Mouse (Mus musculus) forebrain, embryonic 10.5 days (tissue): Measurements from ENCODE around the gene Pcbp2. TPM values are rescaled to one million over a fixed set of nuclear protein-coding genes. Genes with fewer than 3 reads are reported as not detected.
A peak's percentile ranks its signal among the peaks of the same experiment; 100 is the strongest.

Experiments
- DNase-seq: peaks from one replicate; pipeline ENCODE4 v3.0.0-alpha.2; 2017; ENCODE audit warnings: low spot score; ENCODE audit errors: extremely low spot score
- H3K27ac ChIP-seq: fragments of 300-500 bp; sonication (generic); 2 replicates; pipeline ENCODE4 v1.5.1; 2016; ENCODE audit warnings: mild to moderate bottlenecking
- H3K27me3 ChIP-seq: fragments of 300-500 bp; sonication (generic); 2 replicates; pipeline ENCODE4 v1.6.1; 2016; ENCODE audit warnings: mild to moderate bottlenecking; ENCODE audit not compliant: poor library complexity, severe bottlenecking
- H3K36me3 ChIP-seq: fragments of 300-500 bp; sonication (generic); replicated peaks from 2 replicates; pipeline ENCODE4 v1.6.1; 2016; ENCODE audit warnings: mild to moderate bottlenecking, moderate library complexity
- H3K4me1 ChIP-seq: fragments of 300-500 bp; sonication (generic); 2 replicates; pipeline ENCODE4 v1.6.1; 2016
- H3K4me3 ChIP-seq: fragments of 300-500 bp; sonication (generic); 2 replicates; pipeline ENCODE4 v1.5.1; 2016; ENCODE audit warnings: mild to moderate bottlenecking, moderate library complexity
- H3K9me3 ChIP-seq: fragments of 300-500 bp; sonication (generic); 2 replicates; pipeline ENCODE4 v1.6.1; 2016; ENCODE audit warnings: mild to moderate bottlenecking, moderate library complexity
- WGBS: fragments of 180-500 bp; shearing (Covaris S2); methylation state at CpG from one replicate; pipeline ENCODE4 v1.1.7; 2016; 5-methylcytosine and 5-hydroxymethylcytosine counted together
- polyA plus RNA-seq: library from polyadenylated mRNA; unstranded; fragments of >200 nt; fragmentation: Nextera tagmentation; extraction: Ambion mirVana; gene quantifications from 2 replicates; pipeline ENCODE4 v1.2.1, GENCODE M21; 2016

Gene Pcbp2
- 205 and 217 TPM in 2 replicates for polyA plus RNA-seq

- H3K27me3 ChIP-seq, result no peaks in the 10 kb centered on the region
- WGBS, result under 1% methylated on average over 34 of the region's 40 CpGs
- H3K4me1 ChIP-seq, result peaks cover 25% of the 10 kb centered on the region
- H3K27ac ChIP-seq, result peak within 1 kb of the TSS; percentile 99
- H3K4me3 ChIP-seq, result peak within 1 kb of the TSS; percentile 96
- peak; percentile 96 for DNase-seq
- peaks cover 5% of the 10 kb centered on the region for H3K9me3 ChIP-seq
- H3K36me3 ChIP-seq, result peaks cover 34% of the 10 kb centered on the region
Measured at GRCm38 (mm10) chr15:102470183-102470604, at the start of gene Pcbp2. Gene Pcbp2 (plus strand): TSS chr15:102470539.

- no peak for DNase-seq
- Histone ChIP-seq H3K27me3 (no peaks in the 10 kb centered on the region), H3K27ac (no peak overlapping the region), H3K4me1 (no peaks in the 10 kb centered on the region), H3K4me3 (no peak overlapping the region), H3K9me3 (no peaks in the 10 kb centered on the region), H3K36me3 (peaks cover 90% of the 10 kb centered on the region)
- 62% methylated on average over 1 of the region's 1 CpGs for WGBS
Measured at GRCm38 (mm10) chr15:102420986-102421385, 49.4 kb upstream of the Pcbp2 start.

GRCm38 (mm10) chr15:102421437-102421836 is 48.9 kb upstream of the Pcbp2 start:
- DNase-seq, result no peak
- H3K27me3 ChIP-seq, result no peaks in the 10 kb centered on the region
- WGBS, result 64% methylated on average over 3 of the region's 3 CpGs
- H3K27ac ChIP-seq, result no peak overlapping the region
- H3K36me3 ChIP-seq, result peaks cover 91% of the 10 kb centered on the region
- H3K4me1 ChIP-seq, result no peaks in the 10 kb centered on the region
- no peak overlapping the region for H3K4me3 ChIP-seq
- H3K9me3 ChIP-seq, result no peaks in the 10 kb centered on the region

- no peaks in the 10 kb centered on the region for H3K4me1 ChIP-seq
- no peak for DNase-seq
- H3K9me3 ChIP-seq, result no peaks in the 10 kb centered on the region
- no peaks in the 10 kb centered on the region for H3K27me3 ChIP-seq
- peaks cover 93% of the 10 kb centered on the region for H3K36me3 ChIP-seq
- H3K4me3 ChIP-seq, result no peak overlapping the region
- WGBS, result 90% methylated on average over 2 of the region's 2 CpGs
- H3K27ac ChIP-seq, result no peak overlapping the region
Measured at GRCm38 (mm10) chr15:102423602-102424240, 46.6 kb upstream of the Pcbp2 start.

- Histone ChIP-seq H3K27ac (no peak overlapping the region), H3K4me1 (no peaks in the 10 kb centered on the region), H3K27me3 (no peaks in the 10 kb centered on the region), H3K36me3 (peaks cover 93% of the 10 kb centered on the region), H3K4me3 (no peak overlapping the region), H3K9me3 (no peaks in the 10 kb centered on the region)
- 94% methylated on average over 2 of the region's 2 CpGs for WGBS
- no peak for DNase-seq
Measured at GRCm38 (mm10) chr15:102424657-102425056, 45.7 kb upstream of the Pcbp2 start.

- DNase-seq, result no peak
- Histone ChIP-seq H3K27me3 (no peaks in the 10 kb centered on the region), H3K4me1 (no peaks in the 10 kb centered on the region), H3K9me3 (no peaks in the 10 kb centered on the region), H3K27ac (no peak overlapping the region), H3K36me3 (peaks cover 99% of the 10 kb centered on the region), H3K4me3 (no peak overlapping the region)
- 98% methylated on average over 1 of the region's 1 CpGs for WGBS
Measured at GRCm38 (mm10) chr15:102426963-102427362, 43.4 kb upstream of the Pcbp2 start.

- H3K27ac ChIP-seq, result no peak overlapping the region
- H3K9me3 ChIP-seq, result no peaks in the 10 kb centered on the region
- H3K4me1 ChIP-seq, result no peaks in the 10 kb centered on the region
- WGBS, result 94% methylated on average over 1 of the region's 1 CpGs
- no peak for DNase-seq
- H3K36me3 ChIP-seq, result peaks cover 96% of the 10 kb centered on the region
- no peaks in the 10 kb centered on the region for H3K27me3 ChIP-seq
- H3K4me3 ChIP-seq, result no peak overlapping the region
Measured at GRCm38 (mm10) chr15:102432046-102432445, 38.3 kb upstream of the Pcbp2 start.

GRCm38 (mm10) chr15:102433173-102433572 is 37.2 kb upstream of the Pcbp2 start:
- Histone ChIP-seq H3K9me3 (no peaks in the 10 kb centered on the region), H3K27me3 (no peaks in the 10 kb centered on the region), H3K4me1 (no peaks in the 10 kb centered on the region), H3K4me3 (no peak overlapping the region), H3K27ac (no peak overlapping the region), H3K36me3 (peaks cover 89% of the 10 kb centered on the region)
- DNase-seq, result no peak
- 95% methylated on average over 4 of the region's 4 CpGs for WGBS

GRCm38 (mm10) chr15:102442490-102442889 is 27.8 kb upstream of the Pcbp2 start:
- DNase-seq, result peak; percentile 79
- 51% methylated on average over 2 of the region's 2 CpGs for WGBS
- Histone ChIP-seq H3K36me3 (peaks cover 9% of the 10 kb centered on the region), H3K9me3 (no peaks in the 10 kb centered on the region), H3K4me3 (no peak overlapping the region), H3K27ac (no peak overlapping the region), H3K27me3 (no peaks in the 10 kb centered on the region), H3K4me1 (peaks cover 6% of the 10 kb centered on the region)

- Histone ChIP-seq H3K36me3 (no peaks in the 10 kb centered on the region), H3K27me3 (no peaks in the 10 kb centered on the region), H3K4me1 (peaks cover 6% of the 10 kb centered on the region), H3K9me3 (no peaks in the 10 kb centered on the region), H3K4me3 (no peak within 1 kb of the TSS), H3K27ac (no peak within 1 kb of the TSS)
- WGBS, result 69% methylated on average over 8 of the region's 8 CpGs
- no peak for DNase-seq
Measured at GRCm38 (mm10) chr15:102445146-102445545, 25.2 kb upstream of the Pcbp2 start, which contains the start of gene Amhr2. Gene Amhr2 (plus strand): TSS chr15:102445367.

- H3K4me3 ChIP-seq, result no peak overlapping the region
- DNase-seq, result no peak
- WGBS, result 67% methylated on average over 5 of the region's 6 CpGs
- peaks cover 11% of the 10 kb centered on the region for H3K4me1 ChIP-seq
- H3K36me3 ChIP-seq, result no peaks in the 10 kb centered on the region
- H3K27ac ChIP-seq, result no peak overlapping the region
- no peaks in the 10 kb centered on the region for H3K9me3 ChIP-seq
- H3K27me3 ChIP-seq, result no peaks in the 10 kb centered on the region
Measured at GRCm38 (mm10) chr15:102446448-102446847, 23.9 kb upstream of the Pcbp2 start.

- Histone ChIP-seq H3K4me1 (peaks cover 11% of the 10 kb centered on the region), H3K27ac (no peak overlapping the region), H3K9me3 (no peaks in the 10 kb centered on the region), H3K27me3 (no peaks in the 10 kb centered on the region), H3K36me3 (no peaks in the 10 kb centered on the region), H3K4me3 (no peak overlapping the region)
- no peak for DNase-seq
- 80% methylated on average over 8 of the region's 8 CpGs for WGBS
Measured at GRCm38 (mm10) chr15:102449366-102449765, 21.0 kb upstream of the Pcbp2 start.

GRCm38 (mm10) chr15:102450928-102451327 is 19.4 kb upstream of the Pcbp2 start:
- no peak overlapping the region for H3K27ac ChIP-seq
- 30% methylated on average over 7 of the region's 7 CpGs for WGBS
- H3K4me1 ChIP-seq, result peaks cover 11% of the 10 kb centered on the region
- no peaks in the 10 kb centered on the region for H3K9me3 ChIP-seq
- no peaks in the 10 kb centered on the region for H3K27me3 ChIP-seq
- DNase-seq, result no peak
- H3K4me3 ChIP-seq, result no peak overlapping the region
- no peaks in the 10 kb centered on the region for H3K36me3 ChIP-seq
